Mouse (Mus musculus): ENCODE results near the gene Zyx. TPM values are rescaled to one million over a fixed set of nuclear protein-coding genes. Genes with fewer than 3 reads are reported as not detected.

Zyx gene
- polyA plus RNA-seq (2016; fragmentation: Nextera tagmentation; extraction: Ambion mirVana) = 93.8 and 96.9 TPM in 2 replicates

GRCm38 (mm10) chr6:42349426-42350020, at the start of gene Zyx:
Zyx (plus strand) TSS chr6:42349630.
- H3K36me3 ChIP-seq (replicated peaks) = peaks cover 36% of the 10 kb centered on the region
- 0% methylated on average over 36 of the region's 36 CpGs for WGBS
- H3K9me3 ChIP-seq = no peaks in the 10 kb centered on the region
- H3K27me3 ChIP-seq (replicated peaks; ENCODE audit: low read depth, poor library complexity, severe bottlenecking) = no peaks in the 10 kb centered on the region
- peak; percentile 97 for DNase-seq (ENCODE audit: low spot score)
- H3K4me1 ChIP-seq = peaks cover 43% of the 10 kb centered on the region
- H3K4me3 ChIP-seq = peak within 1 kb of the TSS; percentile 88
- H3K27ac ChIP-seq (replicated peaks) = peak within 1 kb of the TSS; percentile 97

DNA sequence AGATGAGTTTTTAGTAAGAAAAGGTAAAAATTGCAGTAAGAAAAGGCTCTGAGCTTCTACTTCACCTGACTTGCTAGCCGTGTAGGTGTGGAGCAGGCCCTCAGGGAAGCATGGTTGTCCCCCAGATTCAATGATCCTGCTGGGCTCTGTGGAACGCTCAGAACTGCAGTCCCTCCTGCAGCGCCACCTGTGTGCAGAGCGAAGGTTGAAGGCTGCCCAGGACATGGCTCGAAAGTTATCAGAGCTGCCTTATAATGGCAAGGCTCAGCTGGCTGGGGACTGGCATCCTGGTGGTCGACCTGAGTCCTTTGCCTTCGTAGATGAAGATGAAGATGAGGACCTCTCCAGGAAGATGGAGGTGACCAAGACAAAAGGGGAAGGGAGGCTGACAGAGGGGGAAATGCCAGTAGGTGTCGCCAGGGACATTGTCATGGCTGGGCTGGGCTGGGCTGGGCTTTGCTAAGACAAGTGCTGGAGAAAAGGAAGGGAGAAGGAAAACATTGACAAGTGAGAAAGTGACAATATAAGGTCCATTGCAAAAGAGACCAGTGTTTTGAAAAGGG, 39.5 kb upstream of the Zyx start:
- Histone ChIP-seq H3K4me1 (no peaks in the 10 kb centered on the region), H3K27me3 (replicated peaks; ENCODE audit: low read depth, poor library complexity, severe bottlenecking) (no peaks in the 10 kb centered on the region), H3K36me3 (replicated peaks) (peaks cover 73% of the 10 kb centered on the region), H3K4me3 (no peak overlapping the region), H3K9me3 (no peaks in the 10 kb centered on the region), H3K27ac (replicated peaks) (no peak overlapping the region)
- DNase-seq (ENCODE audit: low spot score) = no peak
- WGBS = 52% methylated on average over 8 of the region's 8 CpGs

GRCm38 (mm10) chr6:42310427-42311053, 38.9 kb upstream of the Zyx start:
- Histone ChIP-seq H3K4me1 (no peaks in the 10 kb centered on the region), H3K27me3 (replicated peaks; ENCODE audit: low read depth, poor library complexity, severe bottlenecking) (no peaks in the 10 kb centered on the region), H3K36me3 (replicated peaks) (peaks cover 73% of the 10 kb centered on the region), H3K27ac (replicated peaks) (no peak overlapping the region), H3K4me3 (no peak overlapping the region), H3K9me3 (no peaks in the 10 kb centered on the region)
- 88% methylated on average over 2 of the region's 2 CpGs for WGBS
- DNase-seq (ENCODE audit: low spot score) = no peak

- Histone ChIP-seq H3K4me1 (peaks cover 6% of the 10 kb centered on the region), H3K4me3 (no peak overlapping the region), H3K27me3 (replicated peaks; ENCODE audit: low read depth, poor library complexity, severe bottlenecking) (peaks cover 28% of the 10 kb centered on the region), H3K27ac (replicated peaks) (no peak overlapping the region), H3K36me3 (replicated peaks) (peaks cover 25% of the 10 kb centered on the region), H3K9me3 (no peaks in the 10 kb centered on the region)
- 89% methylated on average over 4 of the region's 4 CpGs for WGBS
- DNase-seq (ENCODE audit: low spot score) = no peak
These were observed 31.1 kb upstream of the Zyx start for GRCm38 (mm10) chr6:42318293-42318692.

DNA sequence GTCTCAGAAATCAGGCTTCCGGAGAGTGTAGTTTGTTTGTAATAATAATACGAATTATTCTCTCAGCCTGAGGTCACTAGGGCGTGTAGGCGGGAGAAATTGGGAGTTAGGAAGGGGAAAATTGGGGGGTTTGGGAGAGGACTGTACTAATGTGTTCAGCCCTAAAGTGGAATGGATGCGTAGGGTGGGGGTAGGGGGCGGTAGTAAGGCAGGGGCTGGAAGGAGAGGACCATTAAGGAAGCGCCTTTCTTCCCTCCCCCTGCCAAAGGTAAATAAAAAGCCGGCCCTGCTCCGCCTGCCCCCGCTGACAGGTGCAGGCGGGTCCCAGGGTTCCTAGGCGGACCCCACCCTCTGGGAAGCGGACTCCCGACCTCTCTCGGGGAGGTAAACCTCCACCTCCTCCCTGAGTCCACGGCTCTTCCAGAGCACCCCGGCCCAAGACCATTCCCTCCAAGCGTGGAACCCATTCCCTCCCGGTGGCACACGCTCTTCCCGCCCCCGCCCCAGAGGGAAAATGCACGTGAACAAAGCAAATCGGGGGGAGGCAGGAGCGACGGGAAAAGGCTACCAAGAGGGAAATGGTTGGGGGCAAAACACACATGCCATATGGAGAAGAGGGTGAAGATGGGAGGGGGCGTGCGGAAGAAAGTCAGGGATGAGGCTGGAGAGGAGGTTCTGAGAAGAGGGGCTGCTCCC, 25.9 kb upstream of the Zyx start:
- no peaks in the 10 kb centered on the region for H3K9me3 ChIP-seq
- peaks cover 24% of the 10 kb centered on the region for H3K4me1 ChIP-seq
- H3K27ac ChIP-seq (replicated peaks) = peak overlapping the region; percentile 87
- H3K36me3 ChIP-seq (replicated peaks) = peaks cover 1% of the 10 kb centered on the region; the same call in 1 of the 2 replicates
- H3K4me3 ChIP-seq = peak overlapping the region; percentile 81
- DNase-seq (ENCODE audit: low spot score) = no peak
- H3K27me3 ChIP-seq (replicated peaks; ENCODE audit: low read depth, poor library complexity, severe bottlenecking) = peaks cover 44% of the 10 kb centered on the region
- WGBS = under 1% methylated on average over 28 of the region's 28 CpGs

- peak; percentile 61 for DNase-seq (ENCODE audit: low spot score)
- peak overlapping the region; percentile 81 for H3K4me3 ChIP-seq
- H3K9me3 ChIP-seq = no peaks in the 10 kb centered on the region
- H3K4me1 ChIP-seq = peaks cover 24% of the 10 kb centered on the region
- WGBS = under 1% methylated on average over 32 of the region's 32 CpGs
- peaks cover 44% of the 10 kb centered on the region for H3K27me3 ChIP-seq (replicated peaks; ENCODE audit: low read depth, poor library complexity, severe bottlenecking)
- peak overlapping the region; percentile 87 for H3K27ac ChIP-seq (replicated peaks)
- no peaks in the 10 kb centered on the region for H3K36me3 ChIP-seq (replicated peaks)
These were observed 25.4 kb upstream of the Zyx start for GRCm38 (mm10) chr6:42324067-42324481.

- Histone ChIP-seq H3K4me3 (peak within 1 kb of the TSS; percentile 81), H3K4me1 (peaks cover 24% of the 10 kb centered on the region), H3K9me3 (no peaks in the 10 kb centered on the region), H3K27me3 (replicated peaks; ENCODE audit: low read depth, poor library complexity, severe bottlenecking) (peaks cover 44% of the 10 kb centered on the region), H3K36me3 (replicated peaks) (no peaks in the 10 kb centered on the region), H3K27ac (replicated peaks) (peak within 1 kb of the TSS; percentile 87)
- peak; percentile 78 for DNase-seq (ENCODE audit: low spot score)
- under 1% methylated on average over 62 of the region's 68 CpGs for WGBS
These were observed 24.8 kb upstream of the Zyx start, which contains the start of gene Fam131b for GRCm38 (mm10) chr6:42324482-42325267. Fam131b (minus strand) TSS chr6:42324643.

DNA sequence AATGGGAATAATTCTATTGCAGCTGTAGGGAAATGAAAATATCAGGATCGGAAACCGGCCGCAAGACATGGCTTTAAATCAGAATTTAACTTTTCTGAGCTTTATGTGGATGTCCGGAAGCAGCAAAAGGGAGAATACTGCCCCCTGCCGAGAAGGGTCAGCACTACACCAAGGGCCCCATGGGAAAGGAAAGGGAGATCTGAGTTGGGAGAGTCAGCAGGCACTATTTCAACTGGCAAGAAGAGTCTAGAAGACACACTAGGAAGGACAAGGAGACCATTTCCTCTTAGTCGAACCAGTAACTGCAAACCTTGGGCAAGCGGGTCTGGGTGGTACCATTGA, 24.2 kb upstream of the Zyx start:
- Histone ChIP-seq H3K9me3 (no peaks in the 10 kb centered on the region), H3K4me3 (peak overlapping the region; percentile 81), H3K27me3 (replicated peaks; ENCODE audit: low read depth, poor library complexity, severe bottlenecking) (peaks cover 44% of the 10 kb centered on the region), H3K27ac (replicated peaks) (peak overlapping the region; percentile 87; the same call in 1 of the 2 replicates), H3K36me3 (replicated peaks) (no peaks in the 10 kb centered on the region), H3K4me1 (peaks cover 24% of the 10 kb centered on the region)
- DNase-seq (ENCODE audit: low spot score) = peak; percentile 86
- 3% methylated on average over 7 of the region's 7 CpGs for WGBS

DNA sequence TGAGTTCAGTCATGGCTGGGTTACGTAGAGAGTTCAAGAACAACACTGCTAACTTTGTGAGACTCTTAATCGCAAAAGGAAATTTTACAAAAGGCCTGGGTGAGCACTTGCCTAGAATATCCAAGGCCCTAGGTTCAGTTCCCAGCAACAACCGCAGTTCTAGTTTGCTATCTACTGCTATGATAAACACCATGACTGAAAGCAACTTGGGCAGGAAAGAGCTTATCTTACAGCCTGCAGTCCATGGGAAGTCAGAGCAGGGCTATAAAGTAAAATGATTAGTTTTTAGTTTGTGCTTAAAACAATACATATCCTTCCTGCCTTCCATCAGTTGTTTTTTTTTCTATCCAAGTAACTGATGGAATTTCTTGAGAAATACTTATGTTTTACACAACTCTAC, 22.9 kb upstream of the Zyx start:
- peaks cover 24% of the 10 kb centered on the region for H3K4me1 ChIP-seq
- H3K9me3 ChIP-seq = no peaks in the 10 kb centered on the region
- WGBS = 88% methylated on average over 3 of the region's 3 CpGs
- DNase-seq (ENCODE audit: low spot score) = no peak
- no peaks in the 10 kb centered on the region for H3K36me3 ChIP-seq (replicated peaks)
- peaks cover 34% of the 10 kb centered on the region for H3K27me3 ChIP-seq (replicated peaks; ENCODE audit: low read depth, poor library complexity, severe bottlenecking)
- H3K4me3 ChIP-seq = no peak overlapping the region
- H3K27ac ChIP-seq (replicated peaks) = no peak overlapping the region

DNA sequence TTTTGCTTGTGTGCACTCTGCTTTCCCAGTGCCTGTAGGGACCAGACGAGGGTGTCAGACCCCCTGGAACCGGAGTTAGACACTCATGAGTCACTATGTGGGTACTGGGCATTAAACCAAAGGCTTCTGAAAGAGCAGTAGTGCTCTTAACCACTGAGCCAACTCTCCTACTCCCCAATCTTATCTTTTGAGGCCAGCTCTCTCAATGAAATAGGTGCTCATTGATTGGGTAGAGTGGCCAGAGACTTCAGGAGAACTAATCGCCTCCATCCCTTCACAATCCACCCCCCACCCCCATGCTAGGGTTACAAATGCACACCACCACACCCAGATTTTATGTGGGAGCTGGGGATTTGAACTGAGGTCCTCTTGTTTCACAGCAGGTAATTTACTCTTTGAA, 20.7 kb upstream of the Zyx start:
- H3K27ac ChIP-seq (replicated peaks) = no peak overlapping the region
- no peaks in the 10 kb centered on the region for H3K9me3 ChIP-seq
- no peaks in the 10 kb centered on the region for H3K36me3 ChIP-seq (replicated peaks)
- H3K4me3 ChIP-seq = no peak overlapping the region
- 82% methylated on average over 3 of the region's 3 CpGs for WGBS
- H3K27me3 ChIP-seq (replicated peaks; ENCODE audit: low read depth, poor library complexity, severe bottlenecking) = peaks cover 11% of the 10 kb centered on the region
- no peak for DNase-seq (ENCODE audit: low spot score)
- H3K4me1 ChIP-seq = peaks cover 14% of the 10 kb centered on the region

DNA sequence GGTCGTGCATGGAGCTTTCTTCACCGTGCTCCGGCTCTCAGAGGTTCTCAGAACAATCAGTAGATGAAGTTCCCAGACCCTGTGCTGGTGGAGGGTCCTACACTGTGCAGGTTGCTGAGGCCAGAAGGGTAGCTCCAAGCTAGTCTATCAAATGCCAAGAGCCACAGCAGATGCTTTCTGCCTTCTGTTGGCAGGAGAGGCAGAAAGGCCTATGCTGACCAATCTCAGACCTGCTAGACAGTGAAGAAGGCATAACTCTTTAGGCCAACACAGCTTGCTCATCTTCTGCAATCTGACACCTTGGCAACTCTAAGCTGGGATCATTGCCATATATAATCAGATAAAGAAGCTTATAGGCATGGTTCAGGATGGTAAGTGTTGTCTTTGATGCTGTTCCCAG, 19.2 kb upstream of the Zyx start:
- Histone ChIP-seq H3K9me3 (no peaks in the 10 kb centered on the region), H3K27me3 (replicated peaks; ENCODE audit: low read depth, poor library complexity, severe bottlenecking) (no peaks in the 10 kb centered on the region), H3K27ac (replicated peaks) (no peak overlapping the region), H3K36me3 (replicated peaks) (no peaks in the 10 kb centered on the region), H3K4me1 (no peaks in the 10 kb centered on the region), H3K4me3 (no peak overlapping the region)
- DNase-seq (ENCODE audit: low spot score) = no peak
- 81% methylated on average over 3 of the region's 3 CpGs for WGBS

- no peak for DNase-seq (ENCODE audit: low spot score)
- Histone ChIP-seq H3K4me3 (no peak overlapping the region), H3K27me3 (replicated peaks; ENCODE audit: low read depth, poor library complexity, severe bottlenecking) (no peaks in the 10 kb centered on the region), H3K9me3 (no peaks in the 10 kb centered on the region), H3K27ac (replicated peaks) (no peak overlapping the region), H3K36me3 (replicated peaks) (no peaks in the 10 kb centered on the region), H3K4me1 (no peaks in the 10 kb centered on the region)
- WGBS = 89% methylated on average over 3 of the region's 3 CpGs
These were observed 18.5 kb upstream of the Zyx start for GRCm38 (mm10) chr6:42330946-42331345.

Data from embryonic facial prominence, embryonic 10.5 days (tissue).